Comparison of ENCODE assay signal across 10 mouse cellular contexts in genomic region chr14:108909336-108909953, GRCm38 (mm10). TPM values are rescaled to one million over a fixed set of nuclear protein-coding genes. Genes with fewer than 3 reads are reported as not detected.
DNase-seq lines count a peak whose midpoint lies in the region; ATAC-seq lines count a peak whose summit lies in the region.
"Had no signal": no experiment of that assay in that cellular context is flagged by ENCODE, and none has a peak within 500 bp of the region (broad histone marks: within the 10 kb centered on the region; RNA-seq: fewer than 3 reads in every experiment).

No protein-coding gene starts in this region.

- WGBS in forebrain, embryonic 11.5 days: 7% methylated on average over 6 of the region's 6 CpGs
- 28% methylated on average over 6 of the region's 6 CpGs for WGBS in heart, embryonic 11.5 days (ENCODE audit: insufficient replicate concordance)

- no peaks in the 10 kb centered on the region for H3K9me3 ChIP-seq in forebrain, embryonic 11.5 days (ENCODE audit: control insufficient read depth, low read length)
- H3K9me3 ChIP-seq in heart, embryonic 11.5 days (replicated peaks; ENCODE audit: control insufficient read depth, low read length): no peaks in the 10 kb centered on the region

- H3K4me1 ChIP-seq in forebrain, embryonic 11.5 days (replicated peaks; ENCODE audit: control insufficient read depth, insufficient read depth, low read length): peaks cover 8% of the 10 kb centered on the region
- H3K4me1 ChIP-seq in heart, embryonic 11.5 days (ENCODE audit: control insufficient read depth, insufficient read depth, low read length): peaks cover 4% of the 10 kb centered on the region

- H3K4me3 ChIP-seq in forebrain, embryonic 11.5 days (ENCODE audit: low read depth, low read length): peak overlapping the region; percentile 4; the same call in 1 of the 2 replicates
- no peak overlapping the region for H3K4me3 ChIP-seq in heart, embryonic 11.5 days (ENCODE audit: low read depth, low read length)

- no peak overlapping the region for H3K27ac ChIP-seq in forebrain, embryonic 11.5 days (ENCODE audit: low read depth, low read length)
- no peak overlapping the region for H3K27ac ChIP-seq in heart, embryonic 11.5 days (ENCODE audit: low read depth, low read length)
- H3K27ac ChIP-seq: liver, embryonic 14.5 days had no signal

- no peaks in the 10 kb centered on the region for H3K36me3 ChIP-seq in forebrain, embryonic 11.5 days (ENCODE audit: control insufficient read depth, insufficient read depth, low read length)
- no peaks in the 10 kb centered on the region for H3K36me3 ChIP-seq in heart, embryonic 11.5 days (ENCODE audit: control insufficient read depth, insufficient read depth, low read length)

- H3K4me2 ChIP-seq in forebrain, embryonic 11.5 days (ENCODE audit: low read depth, low read length, severe bottlenecking): peak overlapping the region; percentile 37; the same call in 1 of the 2 replicates
- H3K4me2 ChIP-seq in heart, embryonic 11.5 days: no peak overlapping the region

- H3K9ac ChIP-seq in forebrain, embryonic 11.5 days (ENCODE audit: low read length): no peak overlapping the region
- H3K9ac ChIP-seq in heart, embryonic 11.5 days (ENCODE audit: low read depth, low read length): no peak overlapping the region
- H3K9ac ChIP-seq: liver, embryonic 14.5 days had no signal

- peak; percentile 24 to 37 for DNase-seq in cerebellum, adult 18-20 months
- no peak for DNase-seq in cerebellum, adult 11-12 months
- DNase-seq in brain, adult 2 months (ENCODE audit: low read depth, low spot score): peak; percentile 37
- peak; percentile 61 for DNase-seq in forebrain, embryonic 11.5 days (ENCODE audit: low spot score)
- peak; percentile 24 to 29 for DNase-seq in layer of hippocampus, postnatal 36 days
- no peak for DNase-seq in urinary bladder, postnatal 10 days (ENCODE audit: low spot score)
- DNase-seq: kidney, postnatal 25 days had no signal

- ATAC-seq in forebrain, embryonic 11.5 days (replicated peaks; ENCODE audit: low FRiP score): peak; percentile 65
- no peak for ATAC-seq in granulocyte monocyte progenitor cell, adult 5-6 weeks (replicated peaks; ENCODE audit: poor library complexity, severe bottlenecking)
- no peak for ATAC-seq in heart, embryonic 11.5 days (replicated peaks; ENCODE audit: insufficient number of reproducible peaks, low FRiP score, low TSS enrichment)

- H3K27me3 ChIP-seq in forebrain, embryonic 11.5 days (ENCODE audit: control insufficient read depth, insufficient read depth, low read length): no peaks in the 10 kb centered on the region
- H3K27me3 ChIP-seq in heart, embryonic 11.5 days (ENCODE audit: control insufficient read depth, insufficient read depth, low read length): peaks cover 26% of the 10 kb centered on the region

RNA-seq across cellular contexts. Expression of gene Slitrk1, which starts 4.5 kb away (rescaled TPM):
- 6.9 and 7.3 TPM in 2 replicates for polyA plus RNA-seq in forebrain, embryonic 11.5 days (2014; fragmentation: Nextera tagmentation; extraction: Ambion mirVana)
- 10 to 100 TPM; 56.2 to 58.4 TPM for total RNA-seq in layer of hippocampus, postnatal 36 days (2021)
- total RNA-seq in granulocyte monocyte progenitor cell, adult 5-6 weeks (2014; fragmentation: Nextera tagmentation): not detected in 2 replicates
- not detected in 2 replicates for total RNA-seq in granulocyte monocyte progenitor cell, adult 5-6 weeks (2017)
- polyA plus RNA-seq in heart, embryonic 11.5 days (2014; fragmentation: Nextera tagmentation; extraction: Ambion mirVana): 0.27 and 0.45 TPM in 2 replicates

Comparison
In these comparisons a context has a peak if more than half of its experiments do, and no peak if none do; other contexts are left out.
1. DNase-seq: peak in cerebellum, adult 18-20 months (2 of 2), brain, adult 2 months (single experiment), forebrain, embryonic 11.5 days (single experiment) and layer of hippocampus, postnatal 36 days (2 of 2); none in cerebellum, adult 11-12 months (single experiment) and urinary bladder, postnatal 10 days (single experiment).
2. RNA of gene Slitrk1, which starts 4.5 kb away (total RNA-seq): 56.2 to 58.4 TPM in layer of hippocampus, postnatal 36 days; not detected in granulocyte monocyte progenitor cell, adult 5-6 weeks; every median in the first group is over 10 times any median in the second.